Mouse (Mus musculus) c-Kit-negative CD71-positive TER-119-positive erythroid progenitor cells, embryonic 14.5 days (primary cell): Measurements from ENCODE around the gene Nxph1.

ENCODE experiments used
- DNase-seq: peaks from one replicate; pipeline ENCODE4 v3.0.0-alpha.2; 2013; ENCODE audit warnings: low read depth, low spot score

Gene Nxph1

DNA sequence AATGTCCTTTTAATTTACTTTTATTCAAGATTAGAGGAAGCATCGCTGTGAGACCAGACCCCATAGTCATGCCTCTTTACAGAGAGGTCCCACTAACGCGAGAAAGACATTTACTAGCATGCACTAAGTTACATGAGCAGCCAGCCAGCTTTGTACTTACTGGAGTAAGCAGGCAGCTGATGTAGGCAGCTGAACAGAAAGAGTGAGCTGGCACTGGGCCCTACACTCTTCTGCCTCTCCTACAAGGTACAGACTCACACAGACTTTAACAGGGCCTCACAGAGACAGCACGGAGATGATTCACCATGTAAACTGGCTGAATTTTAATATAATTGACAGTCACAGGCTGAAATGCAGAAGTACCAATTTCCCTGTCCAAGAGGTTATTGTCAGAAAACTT is 11.6 kb downstream of the Nxph1 start:
- DNase-seq, result no peak

DNA sequence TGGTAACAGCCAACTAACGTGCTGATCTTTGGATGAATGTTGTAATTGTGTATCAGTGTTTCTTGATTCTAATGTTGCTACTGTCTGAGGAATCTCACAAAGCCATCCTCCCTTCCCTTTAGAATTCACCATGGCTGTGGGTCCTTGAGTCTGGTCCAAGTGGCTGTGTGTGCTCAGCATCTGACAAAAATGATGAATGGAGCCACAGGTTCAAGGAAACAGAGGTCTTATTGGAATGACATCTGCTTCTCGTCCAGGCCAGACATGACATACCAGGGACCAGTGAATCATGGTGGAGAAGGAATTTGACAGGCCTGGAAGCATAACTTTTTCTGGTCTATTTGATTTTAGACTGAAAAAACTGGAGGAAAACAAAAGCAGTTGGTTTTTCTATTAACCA is 22.3 kb downstream of the Nxph1 start:
- DNase-seq, result no peak

DNA sequence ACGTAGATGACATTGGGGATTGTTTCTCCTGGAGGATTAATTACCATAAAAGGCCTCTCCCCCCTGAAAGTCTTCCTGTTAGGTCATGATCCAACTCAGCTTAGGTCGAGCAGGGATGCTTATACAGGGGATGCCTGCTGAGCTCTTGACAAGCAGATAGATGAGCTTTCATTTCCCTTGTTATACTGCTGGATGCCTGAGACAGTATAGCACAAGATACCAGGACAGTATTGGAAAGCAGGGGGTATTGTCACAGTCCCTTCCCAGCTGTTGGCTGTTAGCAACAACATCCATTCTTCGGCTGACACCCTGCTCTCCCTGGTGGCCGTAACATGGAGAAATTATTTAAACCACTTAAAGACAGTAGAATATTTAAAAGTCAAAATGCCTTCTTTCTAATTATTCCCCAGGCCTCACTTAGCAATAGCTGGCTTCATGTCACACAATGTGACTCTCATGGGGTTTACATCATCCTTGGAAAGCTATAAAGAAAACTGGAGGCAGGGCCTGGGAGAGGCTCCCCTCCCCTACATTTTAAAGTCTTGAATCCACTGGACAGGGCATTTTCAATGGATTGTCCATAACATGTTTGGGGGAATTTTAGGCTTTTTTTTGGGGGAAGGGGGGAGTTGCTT is 31.1 kb downstream of the Nxph1 start:
- no peak for DNase-seq

DNA sequence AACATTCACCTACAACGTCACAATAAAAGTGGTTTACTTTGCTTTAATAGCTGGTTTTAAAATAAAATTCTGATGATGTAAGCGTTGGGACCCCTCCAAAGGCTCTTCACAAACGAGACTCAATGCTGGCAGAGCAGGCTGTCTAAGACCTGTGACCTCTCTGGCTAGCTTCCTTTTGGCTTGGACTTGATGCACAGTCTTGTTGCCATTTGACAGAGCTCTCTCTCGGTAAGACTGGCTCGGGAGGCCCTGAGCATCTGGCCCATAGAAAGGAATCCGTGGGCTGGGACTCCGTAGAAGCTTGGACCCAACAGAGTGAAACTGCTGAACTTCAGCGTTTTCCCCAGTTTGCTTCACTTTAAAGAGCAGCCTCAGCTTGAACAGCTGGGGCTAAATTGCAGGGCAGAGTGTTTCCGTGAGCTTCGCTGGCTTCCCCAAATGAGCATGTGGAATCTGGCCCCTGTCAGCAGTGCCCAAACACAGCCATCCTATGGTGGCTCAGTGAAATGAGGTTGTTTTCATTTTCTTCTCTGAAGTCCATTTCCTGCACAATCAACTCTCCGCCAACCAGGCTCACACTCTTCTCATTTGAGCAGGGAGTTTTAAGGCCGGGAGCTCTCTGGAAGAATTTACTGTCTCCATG is 48.2 kb downstream of the Nxph1 start:
- DNase-seq, result no peak

DNA sequence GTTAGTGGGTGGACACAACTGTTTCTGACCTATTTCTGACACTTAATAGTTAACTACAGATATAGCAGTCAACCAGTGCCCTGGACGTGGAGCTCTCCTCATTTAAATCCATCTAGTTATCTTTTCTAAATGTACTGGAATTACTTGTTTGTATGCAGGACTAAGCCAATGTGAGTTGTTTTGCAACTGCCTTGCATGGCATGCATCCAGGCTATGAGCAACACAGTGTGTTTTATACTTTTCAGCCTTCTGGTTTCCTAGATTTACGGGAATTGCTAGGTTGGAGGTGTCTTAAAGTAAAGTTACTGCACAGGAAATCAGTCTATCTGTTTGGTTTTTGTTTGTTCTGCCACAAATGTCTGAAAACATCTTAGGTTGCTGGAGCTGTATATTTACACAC is 49.1 kb downstream of the Nxph1 start:
- DNase-seq, result no peak

DNA sequence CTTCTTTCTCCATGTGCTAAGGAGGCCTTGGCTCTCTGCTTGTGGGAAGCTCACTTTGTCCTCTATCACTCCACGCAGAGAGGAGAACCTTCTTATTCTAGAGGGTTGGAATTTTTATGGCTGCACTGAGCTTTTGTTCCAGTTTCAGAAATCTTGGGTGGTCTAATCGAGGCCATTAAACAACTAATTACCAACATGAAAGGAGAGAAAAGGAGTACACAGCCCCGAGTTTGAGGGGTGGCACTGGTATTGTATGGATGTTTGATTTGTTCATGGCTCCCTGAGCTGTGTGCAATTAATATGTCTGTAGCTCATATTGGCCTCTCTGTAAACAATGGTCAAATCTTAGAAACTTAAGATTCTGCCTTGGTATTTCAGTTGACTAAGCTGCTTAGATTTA is 54.5 kb downstream of the Nxph1 start:
- DNase-seq, result no peak

DNA sequence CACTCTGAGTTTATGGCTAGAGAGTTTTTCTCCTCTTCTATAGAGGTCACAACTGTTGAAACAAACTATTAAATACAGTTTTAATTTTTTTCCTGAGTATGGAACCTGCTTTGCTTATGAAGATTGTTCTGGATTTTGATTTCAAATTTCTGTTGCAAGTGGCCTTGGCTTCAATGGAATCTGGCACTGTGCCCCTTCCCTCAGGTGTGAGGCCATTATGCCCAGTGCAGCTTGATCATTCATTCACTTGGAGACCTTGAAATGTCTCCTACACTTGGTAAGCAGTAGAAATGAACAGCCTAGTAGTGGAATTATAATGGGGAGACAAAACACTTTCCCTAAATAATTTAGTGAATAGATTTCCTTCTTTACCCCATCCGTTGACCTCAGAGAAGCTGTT is 78.4 kb downstream of the Nxph1 start:
- DNase-seq, result no peak

DNA sequence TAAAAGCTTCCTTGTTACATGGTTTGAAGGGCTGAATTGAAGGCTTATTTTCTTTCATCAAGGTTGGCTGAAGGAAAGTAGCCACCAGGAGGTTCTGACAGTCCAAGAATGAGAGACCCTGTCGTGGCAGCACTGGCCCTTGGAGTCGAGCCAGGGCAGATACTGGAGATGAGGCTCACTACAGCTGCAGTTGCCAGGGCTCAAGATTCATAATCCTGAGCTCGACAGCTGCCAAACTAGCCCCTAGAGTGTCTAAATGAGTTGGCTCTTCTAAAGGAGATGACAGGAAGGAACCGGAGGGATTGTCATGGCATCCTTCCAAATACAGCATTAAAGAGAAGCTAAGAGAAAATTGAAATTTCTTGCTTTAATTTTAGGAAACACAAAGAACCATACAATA is 78.9 kb downstream of the Nxph1 start:
- DNase-seq, result no peak

DNA sequence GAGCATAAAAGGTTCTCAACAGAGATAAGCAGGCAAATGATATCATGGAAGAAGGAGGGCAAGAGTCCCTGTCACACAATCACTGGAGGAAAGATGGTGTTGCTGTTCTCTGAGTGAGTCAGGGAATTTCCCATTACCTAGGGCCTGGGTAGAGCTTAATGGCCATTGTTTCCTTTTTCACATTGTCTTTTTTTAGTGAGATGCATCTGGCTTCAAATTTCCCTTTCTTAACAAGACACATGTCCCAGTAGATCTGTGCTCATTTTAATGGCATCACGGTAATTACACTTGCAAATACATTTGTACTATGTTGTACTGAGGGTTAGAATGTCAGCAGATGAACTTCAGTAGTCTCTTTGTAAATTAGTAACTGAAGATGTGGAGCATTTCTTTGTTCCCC is 80.3 kb downstream of the Nxph1 start:
- no peak for DNase-seq

DNA sequence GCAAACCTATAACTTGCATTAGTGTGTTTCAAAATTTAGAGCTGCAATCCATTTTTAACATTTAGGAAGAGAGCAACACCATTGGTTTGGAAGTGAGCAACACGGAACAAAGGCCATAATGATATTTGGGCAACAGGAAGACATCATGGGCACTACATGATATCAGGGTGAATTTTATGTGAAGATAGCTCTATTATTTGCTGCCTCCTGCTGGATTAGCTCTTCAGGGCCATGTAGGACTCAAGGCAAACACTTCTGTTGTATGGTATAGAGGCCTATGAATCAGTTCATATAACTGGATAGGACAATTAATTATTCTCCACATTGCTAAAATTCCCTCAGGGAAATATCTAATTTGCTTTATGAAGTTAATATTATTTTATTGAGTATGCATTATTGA is 91.1 kb downstream of the Nxph1 start:
- DNase-seq, result no peak

DNA sequence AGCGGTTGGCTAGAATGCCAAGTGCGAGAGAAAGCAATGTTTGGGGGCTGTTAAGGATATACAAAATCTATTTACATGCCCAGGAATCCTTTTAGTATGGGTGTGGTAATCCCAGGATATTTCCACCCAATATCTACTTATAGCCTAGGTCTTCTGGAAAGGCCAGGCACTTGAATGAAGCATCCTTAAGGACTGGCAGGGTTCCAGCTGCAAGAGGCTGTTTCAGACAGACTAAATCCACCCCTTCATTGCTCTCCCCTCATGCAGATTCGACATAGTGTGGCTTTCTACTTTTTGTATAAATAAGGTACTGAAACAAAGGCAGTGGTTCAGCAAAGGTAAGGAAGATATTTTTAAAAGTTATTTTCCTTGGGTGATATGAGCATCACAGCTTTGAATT is 92.8 kb downstream of the Nxph1 start:
- DNase-seq, result no peak

DNA sequence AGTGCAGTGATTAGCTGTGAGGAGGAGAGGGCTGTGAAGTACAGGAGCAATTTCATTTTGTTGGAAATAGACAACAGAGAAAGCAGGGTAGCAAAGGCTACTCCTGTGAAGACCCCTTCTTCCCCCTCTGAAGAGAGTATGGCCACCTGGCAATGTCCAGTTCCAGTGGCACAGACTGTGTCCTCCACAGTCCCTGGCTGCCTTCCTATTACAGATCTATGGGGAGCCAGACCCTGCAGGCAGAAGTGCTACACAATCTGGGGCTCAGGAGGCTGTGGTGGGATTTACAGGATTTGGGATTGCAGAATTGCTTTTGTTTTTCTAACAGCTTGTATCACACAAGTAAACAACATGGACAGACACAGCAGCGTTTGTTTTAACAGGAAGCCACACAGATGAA is 94.2 kb downstream of the Nxph1 start:
- no peak for DNase-seq

DNA sequence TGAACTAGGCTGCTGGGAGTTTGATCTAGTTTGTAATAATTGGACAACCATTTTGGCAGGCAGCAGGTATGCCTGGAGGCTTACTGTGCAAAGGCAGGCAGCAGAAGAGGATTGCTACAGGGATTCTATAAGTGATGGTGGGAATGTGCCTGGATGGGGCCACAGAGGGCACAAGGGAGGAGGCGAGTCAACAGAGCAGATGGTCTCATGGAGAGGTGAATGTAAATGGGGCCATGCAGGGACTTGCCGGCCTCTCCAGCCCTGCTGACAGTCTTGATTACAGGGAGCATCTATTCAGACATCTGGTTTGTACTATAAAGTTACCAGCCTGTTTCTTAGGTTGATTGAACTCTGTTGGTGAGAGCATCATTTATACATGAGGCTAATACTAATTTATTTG is 98.6 kb downstream of the Nxph1 start:
- no peak for DNase-seq

DNA sequence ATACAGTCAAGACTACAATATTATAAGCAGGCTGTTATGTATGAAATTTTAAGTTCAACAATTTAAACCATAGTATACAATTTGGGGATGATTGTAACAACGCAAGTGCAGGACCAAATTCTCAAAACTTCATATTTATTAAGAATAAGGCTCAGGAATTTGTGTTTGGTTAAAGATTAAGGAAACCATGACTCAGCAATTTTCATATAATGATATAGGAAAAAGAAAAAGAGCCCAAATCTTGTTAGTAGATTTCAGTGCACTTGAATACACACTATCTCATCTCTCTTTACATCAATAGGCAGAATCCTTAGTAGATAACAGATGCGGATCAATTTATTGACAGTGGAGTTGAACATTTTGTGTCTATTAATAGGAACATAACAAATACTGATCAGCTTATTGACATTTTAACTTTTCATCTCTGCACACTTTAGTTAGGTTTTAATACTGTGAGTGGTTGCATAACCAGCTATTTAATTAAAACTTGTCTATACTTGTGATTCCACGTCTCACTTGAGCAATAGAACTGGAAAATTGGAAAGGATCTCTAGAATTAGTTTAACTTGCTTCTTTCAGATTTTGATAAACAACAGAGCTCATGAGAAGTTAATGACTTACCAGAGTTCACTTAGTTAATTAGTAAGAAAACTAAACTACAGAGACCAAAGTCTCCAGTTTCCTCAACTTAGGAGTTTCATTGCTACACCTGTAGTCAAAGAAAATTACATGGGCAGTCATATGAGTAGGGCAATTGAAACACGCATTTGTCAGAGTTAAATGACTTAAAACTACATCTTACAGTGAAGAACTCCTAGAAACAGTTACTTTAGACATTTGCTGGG is 113.3 kb downstream of the Nxph1 start:
- DNase-seq, result no peak

DNA sequence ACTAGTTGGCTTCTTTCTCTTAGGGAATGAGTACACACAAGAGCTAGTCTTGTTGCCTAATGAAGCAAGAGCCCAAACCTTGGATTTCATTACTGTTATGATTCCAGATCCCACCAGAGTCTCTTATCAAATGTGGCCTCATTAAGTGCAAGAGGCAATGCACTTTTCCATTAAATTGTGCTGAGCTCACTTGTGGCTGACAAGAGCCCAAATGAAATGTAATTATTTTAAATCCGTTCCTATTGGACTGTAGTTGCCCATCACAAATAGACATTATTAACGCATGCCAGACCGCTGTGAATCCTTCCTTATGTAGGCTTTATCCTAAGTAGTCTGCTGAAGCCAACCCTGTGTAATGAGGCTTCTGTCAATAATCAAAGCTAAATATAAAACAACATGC is 118.2 kb downstream of the Nxph1 start:
- no peak for DNase-seq

DNA sequence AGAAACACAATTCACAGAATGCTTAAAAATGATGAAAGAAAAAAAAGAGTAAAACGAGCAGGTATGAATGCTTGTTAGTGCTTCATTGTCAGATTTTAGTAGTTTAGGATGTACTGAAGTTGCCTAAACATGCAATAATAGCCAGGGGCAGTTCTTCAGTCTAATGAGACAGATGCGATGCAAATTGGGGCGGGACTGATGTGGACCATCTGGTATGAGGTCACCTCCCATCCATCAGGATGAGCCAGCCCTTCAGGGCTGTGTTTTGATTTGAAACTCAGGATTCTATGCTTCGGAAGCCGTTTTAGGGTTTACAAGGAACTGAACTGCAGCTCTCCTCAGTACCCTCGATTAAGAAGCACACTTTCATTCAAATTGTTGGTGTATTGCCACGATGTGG is 121.7 kb downstream of the Nxph1 start:
- no peak for DNase-seq

DNA sequence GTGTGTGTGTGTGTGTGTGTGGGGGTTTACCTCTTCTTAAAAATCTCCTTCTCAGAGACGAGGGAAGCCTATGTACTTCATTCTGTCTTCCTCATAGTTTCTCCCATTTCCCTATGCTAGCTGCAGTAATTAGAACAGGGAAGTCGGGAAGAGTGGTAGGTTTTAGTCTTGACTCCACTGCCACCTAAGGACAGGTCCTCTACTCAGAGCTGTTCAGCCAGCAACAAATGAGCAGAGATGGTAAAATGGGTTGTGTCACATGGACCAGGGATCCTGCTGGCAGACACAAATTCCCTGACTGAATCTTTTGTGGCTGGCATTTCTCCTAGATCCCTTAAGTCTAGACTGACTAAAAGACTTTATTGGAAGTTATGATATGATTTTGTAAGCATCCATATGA is 128.2 kb downstream of the Nxph1 start:
- DNase-seq, result no peak

DNA sequence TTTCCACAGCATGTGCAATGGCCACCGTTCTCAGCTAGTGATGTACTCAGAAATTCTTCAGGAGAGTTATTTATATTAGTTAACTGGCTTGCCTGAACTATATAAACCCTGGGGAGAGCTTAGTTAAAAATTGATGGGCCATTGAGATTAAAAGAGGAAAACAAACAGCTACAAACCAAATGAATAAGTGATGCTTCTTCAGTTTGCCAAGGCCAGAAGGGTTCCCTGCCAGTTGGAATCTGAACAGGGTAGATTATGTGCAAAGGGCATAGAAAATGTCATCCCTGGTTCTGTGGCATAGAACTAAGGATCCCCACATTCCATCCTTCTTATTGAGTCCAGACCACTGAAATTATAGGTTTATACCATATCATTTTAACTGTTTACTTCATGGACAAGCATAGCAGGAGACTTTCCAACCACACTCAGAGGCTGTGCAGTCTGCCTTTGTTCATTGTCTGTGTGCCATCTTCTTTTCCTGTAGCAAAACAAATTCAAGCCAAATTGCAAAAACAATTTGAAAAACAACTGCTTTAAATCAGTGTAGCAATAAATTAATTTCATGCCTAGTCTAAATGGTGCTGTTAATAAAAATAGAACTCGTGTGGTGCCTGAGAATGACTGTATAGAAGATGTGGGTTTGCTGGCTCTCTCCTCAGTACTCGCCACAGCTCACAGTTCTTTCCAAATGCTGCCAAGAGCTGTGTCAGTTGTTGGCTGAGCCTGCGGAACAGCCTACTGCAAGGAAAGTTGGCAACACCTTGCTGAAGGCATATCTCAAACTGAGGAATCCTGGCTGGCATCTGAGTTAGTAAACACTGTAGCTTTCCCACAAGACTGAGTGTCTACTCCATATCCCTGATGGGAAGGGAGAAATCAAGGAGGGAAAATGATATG is 129.8 kb downstream of the Nxph1 start:
- no peak for DNase-seq

DNA sequence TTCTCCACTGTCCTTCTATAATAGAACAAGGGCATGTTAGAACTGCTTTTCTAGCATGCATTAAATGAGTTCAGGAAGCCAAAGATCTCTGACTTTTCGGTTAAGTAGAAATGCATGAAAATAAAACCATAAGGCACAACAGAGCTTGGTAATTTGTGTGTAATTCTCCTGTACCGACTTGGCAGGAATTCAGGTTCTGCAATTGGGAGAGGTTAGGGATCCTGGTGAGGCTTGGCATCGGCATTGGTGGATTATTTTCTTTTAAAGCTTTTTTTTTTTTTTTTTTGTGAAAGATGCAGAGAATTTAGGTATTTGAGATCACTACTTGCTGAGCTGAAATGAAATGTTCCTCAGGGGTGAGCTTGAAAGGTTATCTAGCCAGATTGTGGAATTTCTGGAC is 135.6 kb downstream of the Nxph1 start:
- no peak for DNase-seq

DNA sequence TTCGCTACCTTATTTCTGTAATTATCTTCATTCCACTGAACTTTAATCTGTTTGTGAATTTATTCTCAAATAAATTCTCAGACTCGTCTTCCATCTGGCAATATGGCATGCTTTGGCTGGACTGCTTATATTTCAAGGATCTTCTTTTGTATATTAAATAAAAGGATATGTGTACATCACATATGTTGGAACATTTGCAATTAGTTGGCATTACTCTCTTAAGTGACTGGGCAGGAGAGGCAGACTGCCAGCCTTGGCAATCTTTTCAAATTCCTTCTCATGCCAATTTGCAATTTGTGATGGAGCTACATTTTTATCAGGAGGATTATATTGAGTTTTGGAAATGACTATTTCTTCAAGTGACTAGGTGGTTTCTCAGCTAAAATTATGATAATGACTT is 149.1 kb downstream of the Nxph1 start:
- no peak for DNase-seq

DNA sequence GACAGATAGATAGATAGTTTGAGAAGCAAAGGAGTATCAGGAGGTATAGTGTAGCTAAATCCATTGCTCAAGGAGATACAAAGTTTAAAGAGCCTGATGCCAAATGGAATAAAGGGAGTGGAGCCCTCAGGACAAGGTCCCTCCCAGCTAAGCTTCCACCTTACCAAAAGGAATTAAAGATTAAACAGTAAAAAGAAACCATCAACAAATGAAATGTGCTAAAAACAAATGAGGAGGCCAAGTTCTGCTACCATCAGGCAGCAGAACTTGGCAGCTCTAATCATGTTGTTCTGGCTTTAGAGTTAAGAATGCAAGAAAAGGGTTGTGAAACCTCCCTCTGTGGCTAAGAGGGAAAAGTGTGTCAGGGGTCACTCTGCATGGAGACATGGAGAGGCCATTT is 159.1 kb downstream of the Nxph1 start:
- DNase-seq, result no peak

DNA sequence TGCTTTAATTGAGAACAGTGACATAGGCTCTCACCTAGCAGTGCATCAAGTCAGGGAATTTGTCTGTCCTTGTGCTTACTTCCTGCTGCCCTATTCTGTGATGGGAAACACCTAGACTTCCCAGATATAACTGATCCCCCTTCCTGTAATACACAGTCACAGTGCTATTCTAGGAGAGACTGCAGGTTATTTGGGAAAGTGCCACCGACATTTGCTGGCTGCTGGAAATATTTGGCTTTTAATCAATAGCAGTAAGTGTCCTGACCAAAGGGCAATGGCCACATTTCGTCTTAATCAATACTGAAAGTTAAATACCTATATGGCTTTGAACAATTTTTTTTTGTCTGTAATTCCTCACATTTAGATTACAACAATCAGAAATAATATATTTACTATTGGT is 170.9 kb downstream of the Nxph1 start:
- DNase-seq, result no peak
